Mouse (Mus musculus): Measurements from ENCODE around the gene Gm14085. TPM values are rescaled to one million over a fixed set of nuclear protein-coding genes. Genes with fewer than 3 reads are reported as not detected.
A peak's percentile ranks its signal among the peaks of the same experiment; 100 is the strongest.
"Not testable (repeated sequence)": the region's sequence is repeated elsewhere in the genome, so short reads cannot be mapped to it uniquely, and the experiment has no call there.

Gene Gm14085
- 0.12 and 0.33 TPM in 2 replicates for total RNA-seq (2012; rRNA removed)
- polyA plus RNA-seq (2012; ENCODE audit: insufficient read depth in 1 of 2, insufficient read length in 2 of 2, low read depth in 1 of 2, low replicate concordance in 2 of 2, missing spikeins in 1 of 2): under 1 TPM in 1 of 2 experiments, not detected in 1; 0.22 TPM

DNA sequence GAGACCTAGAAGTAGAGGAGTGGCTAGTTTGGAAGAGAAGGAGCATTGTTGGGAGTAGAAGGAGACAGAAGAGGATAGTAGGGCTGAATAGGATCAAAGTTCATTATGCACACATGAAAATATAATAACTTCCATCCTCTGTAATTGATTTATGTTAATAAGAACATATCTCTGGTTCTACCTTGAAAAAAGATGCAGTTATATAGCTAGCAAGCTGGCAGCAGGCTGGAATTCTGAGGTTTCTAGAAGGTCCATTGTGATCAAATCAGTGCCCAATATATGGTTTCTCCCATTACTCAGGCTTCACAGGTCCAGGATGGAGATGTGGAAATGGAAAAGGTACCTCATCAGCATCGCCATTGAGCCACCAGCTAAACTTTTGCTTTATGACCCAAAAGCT is at the start of gene Gm14085:
Gene Gm14085 (plus strand): TSS at position 301 of the 400 bp plus-strand sequence.
- Histone ChIP-seq H3K9ac (ENCODE audit: control insufficient read depth, low read depth, low read length, poor library complexity, severe bottlenecking) (no peak within 1 kb of the TSS), H3K79me2 (ENCODE audit: control insufficient read depth, insufficient read depth, low read length, poor library complexity) (no peaks in the 10 kb centered on the region), H3K27ac (ENCODE audit: control insufficient read depth, low read depth, low read length) (no peak within 1 kb of the TSS), H3K36me3 (ENCODE audit: control insufficient read depth in 1 of 2, insufficient read depth in 2 of 2, low read length in 2 of 2) (no peaks in the 10 kb centered on the region), H3K27me3 (ENCODE audit: control insufficient read depth in 1 of 2, insufficient read depth in 2 of 2, low read length in 2 of 2) (no peaks in the 10 kb centered on the region; a peak in 1 of 4 replicates), H3K4me3 (ENCODE audit: control insufficient read depth in 1 of 2, insufficient read depth in 1 of 2, low read depth in 2 of 2, low read length in 2 of 2) (no peak within 1 kb of the TSS), H3K9me3 (replicated peaks; ENCODE audit: insufficient read depth, low read length) (no peaks in the 10 kb centered on the region), H3K4me1 (ENCODE audit: control insufficient read depth in 1 of 2, insufficient read depth in 2 of 2, low read length in 2 of 2) (no peaks in the 10 kb centered on the region)
- no peak for DNase-seq (ENCODE audit: low read depth, low spot score)
- TF ChIP-seq UBTF (IDR thresholded peaks at IDR 0.05; ENCODE audit: borderline replicate concordance, insufficient read depth, low read depth, low read length): no peak
- no peak for TF ChIP-seq MAFK (IDR thresholded peaks at IDR 0.05; ENCODE audit: borderline replicate concordance, low read depth, low read length)
- no peak for TF ChIP-seq USF1 (IDR thresholded peaks at IDR 0.05; ENCODE audit: low read depth, low read length)
- no peak for TF ChIP-seq CTCF (IDR thresholded peaks at IDR 0.05 in 2 of 3, conservative IDR thresholded peaks at IDR 0.05 in 1 of 3; ENCODE audit: control insufficient read depth in 1 of 3, insufficient read depth in 1 of 3, low read depth in 2 of 3, low read length in 3 of 3, poor library complexity in 1 of 3, severe bottlenecking in 1 of 3)
- TF ChIP-seq GATA1 (IDR thresholded peaks at IDR 0.05; ENCODE audit: low read depth, low read length): no peak
- no peak for TF ChIP-seq HCFC1 (IDR thresholded peaks at IDR 0.05; ENCODE audit: low read depth, low read length)
- no peak for TF ChIP-seq JUND (IDR thresholded peaks at IDR 0.05; ENCODE audit: low read depth, low read length)
- TF ChIP-seq BHLHE40 (IDR thresholded peaks at IDR 0.05; ENCODE audit: borderline replicate concordance, low read depth, low read length): no peak
- no peak for TF ChIP-seq GABPA (IDR thresholded peaks at IDR 0.05; ENCODE audit: low read depth, low read length)

DNA sequence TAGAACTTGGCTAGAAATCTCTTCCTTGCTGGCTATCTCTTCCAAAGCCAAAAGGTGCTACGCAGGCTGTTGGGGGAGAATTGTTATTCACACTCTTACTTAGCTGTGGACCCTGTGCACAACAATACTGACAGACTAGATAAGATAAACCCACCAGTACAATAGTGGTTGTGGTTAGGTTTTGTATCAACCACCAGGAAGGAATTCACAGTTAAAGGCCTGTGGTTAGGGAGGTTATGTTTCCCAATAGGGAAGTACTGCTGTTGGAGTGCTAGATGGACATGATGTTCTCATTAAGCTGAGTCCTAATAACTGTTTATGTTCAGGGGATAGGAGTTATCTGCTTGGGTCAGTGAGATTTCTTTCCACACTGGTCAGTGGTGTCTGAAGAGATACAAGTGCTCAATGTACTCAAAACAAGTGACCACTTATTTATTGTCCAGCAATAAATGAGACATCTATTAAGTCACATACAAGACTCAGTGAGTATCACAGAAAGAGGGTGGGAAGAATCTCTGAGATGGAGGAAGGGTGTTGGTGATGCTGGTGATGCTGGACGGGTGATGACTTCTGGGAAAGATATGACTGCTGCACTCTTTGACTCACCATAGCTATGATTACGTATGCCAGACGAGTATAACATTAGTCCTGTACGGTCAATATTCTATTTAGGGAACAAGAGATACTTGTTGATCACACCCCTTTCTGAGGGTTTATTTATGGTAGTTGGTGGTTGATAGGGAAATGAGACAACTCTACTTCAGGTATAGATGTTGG is 45.8 kb upstream of the Gm14085 start:
- H3K9me3 ChIP-seq (replicated peaks; ENCODE audit: insufficient read depth, low read length); H3K27ac ChIP-seq (ENCODE audit: control insufficient read depth, low read depth, low read length); H3K4me3 ChIP-seq (ENCODE audit: control insufficient read depth in 1 of 2, insufficient read depth in 1 of 2, low read depth in 2 of 2, low read length in 2 of 2); H3K27me3 ChIP-seq (ENCODE audit: control insufficient read depth in 1 of 2, insufficient read depth in 2 of 2, low read length in 2 of 2); H3K79me2 ChIP-seq (ENCODE audit: control insufficient read depth, insufficient read depth, low read length, poor library complexity); H3K9ac ChIP-seq (ENCODE audit: control insufficient read depth, low read depth, low read length, poor library complexity, severe bottlenecking); H3K36me3 ChIP-seq (ENCODE audit: control insufficient read depth in 1 of 2, insufficient read depth in 2 of 2, low read length in 2 of 2); H3K4me1 ChIP-seq (ENCODE audit: control insufficient read depth in 1 of 2, insufficient read depth in 2 of 2, low read length in 2 of 2): not testable (repeated sequence)
- TF ChIP-seq TAL1 (IDR thresholded peaks at IDR 0.05; ENCODE audit: low read length) (peak; percentile 31), RCOR1 (IDR thresholded peaks at IDR 0.05; ENCODE audit: low read depth, low read length) (peak; percentile 48; the same call in 1 of the 2 replicates), GATA1 (IDR thresholded peaks at IDR 0.05; ENCODE audit: low read depth, low read length) (peak; percentile 41; the same call in 1 of the 2 replicates), EP300 (IDR thresholded peaks at IDR 0.05; ENCODE audit: low read depth in 1 of 2, low read length in 2 of 2) (peak; percentile 59 to 71; a peak in 3 of 4 replicates), ETS1 (IDR thresholded peaks at IDR 0.05; ENCODE audit: low read depth, low read length) (peak; percentile 12; the same call in 1 of the 2 replicates), TCF12 (IDR thresholded peaks at IDR 0.05; ENCODE audit: low read depth, low read length) (peak; percentile 63; the same call in 1 of the 2 replicates)
- DNase-seq (ENCODE audit: low read depth, low spot score): peak; percentile 63

DNA sequence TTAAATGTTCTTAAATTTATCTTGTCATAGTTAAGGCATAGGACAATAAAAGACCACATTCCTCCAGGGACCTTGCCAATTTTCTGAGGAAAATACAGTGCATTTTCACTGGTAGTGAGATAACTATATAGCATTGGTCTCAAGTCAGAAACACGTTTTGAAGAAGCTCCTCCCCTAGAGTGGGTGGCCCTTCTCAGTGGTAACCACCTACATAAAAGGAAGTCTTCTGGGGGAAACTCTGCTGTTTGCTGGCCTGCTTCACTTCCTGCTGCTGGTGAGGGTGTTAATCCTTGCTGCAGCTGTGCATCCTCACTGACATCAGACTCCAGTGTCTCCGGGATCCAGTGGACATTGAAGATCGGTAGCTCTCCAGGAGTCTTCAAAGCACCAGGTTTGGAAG is 44.2 kb upstream of the Gm14085 start:
- not testable (repeated sequence) for H3K27me3 ChIP-seq (ENCODE audit: control insufficient read depth in 1 of 2, insufficient read depth in 2 of 2, low read length in 2 of 2); H3K79me2 ChIP-seq (ENCODE audit: control insufficient read depth, insufficient read depth, low read length, poor library complexity); H3K4me1 ChIP-seq (ENCODE audit: control insufficient read depth in 1 of 2, insufficient read depth in 2 of 2, low read length in 2 of 2); H3K36me3 ChIP-seq (ENCODE audit: control insufficient read depth in 1 of 2, insufficient read depth in 2 of 2, low read length in 2 of 2); H3K4me3 ChIP-seq (ENCODE audit: control insufficient read depth in 1 of 2, insufficient read depth in 1 of 2, low read depth in 2 of 2, low read length in 2 of 2); H3K9ac ChIP-seq (ENCODE audit: control insufficient read depth, low read depth, low read length, poor library complexity, severe bottlenecking); DNase-seq (ENCODE audit: low read depth, low spot score); H3K27ac ChIP-seq (ENCODE audit: control insufficient read depth, low read depth, low read length); H3K9me3 ChIP-seq (replicated peaks; ENCODE audit: insufficient read depth, low read length)
